Mouse (Mus musculus) embryonic stem cell, embryonic (primary cell): Measurements from ENCODE around the gene Pdgfb.

Source experiments
- CTCF ChIA-PET, 4 experiments: fragments of 300-600 bp in 2 of 4; fragments of 350-600 bp in 2 of 4; sonication (Branson Sonifier 250); formaldehyde crosslinking; loops; one replicate each; lab custom pipeline; 2022; ENCODE audit warnings: inconsistent platforms in 2 of 4; lab: Charles Lee
- POLR2A ChIA-PET, 4 experiments: fragments of 300-600 bp in 2 of 4; fragments of 350-600 bp in 2 of 4; sonication (Branson Sonifier 250); formaldehyde crosslinking; loops; one replicate each; lab custom pipeline; 2022; ENCODE audit warnings: antibody characterized with exemption in 4 of 4, inconsistent platforms in 1 of 4; lab: Charles Lee

Gene Pdgfb

GRCm38 (mm10) chr15:80014321-80015210 lies at the start of gene Pdgfb:
Gene Pdgfb, minus strand, starts transcription at chr15:80014977.
- ChIA-PET CTCF (interaction anchor here (0.5 to 1.3 kb wide), 8 partner anchors 16 to 680 kb away, joined by 3 to 6 read pairs (median 4); no protein-coding TSS in a partner anchor), POLR2A (interaction anchor here (0.6 to 8.4 kb wide), 45 partner anchors 9 to 326 kb away, joined by 3 to 49 read pairs (median 4); partner anchors contain the start of genes Cbx7 (in 3 of the 4), Atf4 (in 2 of the 4) and Tab1 (in 1 of the 4))

GRCm38 (mm10) chr15:80062821-80063220 lies 48.0 kb upstream of the Pdgfb start:
- CTCF ChIA-PET = interaction anchor here in 3 of 4 experiments (0.5 to 3.2 kb wide), 12 partner anchors 9 to 413 kb away, joined by 3 to 11 read pairs (median 3); no protein-coding TSS in a partner anchor
- POLR2A ChIA-PET = interaction anchor here in 3 of 4 experiments (0.6 to 6.6 kb wide), 25 partner anchors 9 to 314 kb away, joined by 3 to 55 read pairs (median 3); partner anchors contain the start of genes Atf4 (in 1 of the 3) and Cbx7 (in 1 of the 3)

- CTCF ChIA-PET = interaction anchor here in 3 of 4 experiments (0.5 to 3.2 kb wide), 10 partner anchors 9 to 413 kb away, joined by 3 to 11 read pairs (median 3); no protein-coding TSS in a partner anchor
- POLR2A ChIA-PET = interaction anchor here in 3 of 4 experiments (0.6 to 6.6 kb wide), 21 partner anchors 13 to 292 kb away, joined by 3 to 55 read pairs (median 3); partner anchors contain the start of gene Cbx7 (in 1 of the 3)
Observed at GRCm38 (mm10) chr15:80062339-80062738, 47.6 kb upstream of the Pdgfb start.

- ChIA-PET CTCF (interaction anchor here in 2 of 4 experiments (0.6 to 2.3 kb wide), 2 partner anchors 30 to 1157 kb away, joined by 7 to 9 read pairs; no protein-coding TSS in a partner anchor), POLR2A (interaction anchor here in 3 of 4 experiments (0.6 to 6.6 kb wide), 9 partner anchors 9 to 388 kb away, joined by 3 to 55 read pairs (median 3); no protein-coding TSS in a partner anchor)
Observed at GRCm38 (mm10) chr15:80061071-80061550, 46.3 kb upstream of the Pdgfb start.

GRCm38 (mm10) chr15:80060356-80061070 lies 45.7 kb upstream of the Pdgfb start:
- CTCF ChIA-PET = interaction anchor here in 1 of 4 experiments (0.6 kb wide), 1 partner anchor 1157 kb away, joined by 9 read pairs; no protein-coding TSS in a partner anchor

GRCm38 (mm10) chr15:80059606-80060005 lies 44.8 kb upstream of the Pdgfb start:
- CTCF ChIA-PET = interaction anchor here in 1 of 4 experiments (0.6 to 1.1 kb wide), 2 partner anchors 12 to 47 kb away, joined by 3 to 4 read pairs; no protein-coding TSS in a partner anchor

More at GRCm38 (mm10) chr15:80060356-80061070, 45.7 kb upstream of the Pdgfb start:
- POLR2A ChIA-PET = interaction anchor here in 2 of 4 experiments (0.6 to 6.6 kb wide), 6 partner anchors 8 to 389 kb away, joined by 3 to 55 read pairs (median 4); no protein-coding TSS in a partner anchor

GRCm38 (mm10) chr15:80058151-80058550 lies 43.4 kb upstream of the Pdgfb start:
- CTCF ChIA-PET = interaction anchor here in 3 of 4 experiments (0.6 to 1.3 kb wide), 8 partner anchors 8 to 335 kb away, joined by 3 to 7 read pairs (median 4); no protein-coding TSS in a partner anchor
- POLR2A ChIA-PET = interaction anchor here (0.7 to 3.4 kb wide), 17 partner anchors 8 to 197 kb away, joined by 3 to 19 read pairs (median 4); partner anchors contain the start of genes Atf4 (in 1 of the 4) and Cbx7 (in 1 of the 4)

More at GRCm38 (mm10) chr15:80059606-80060005, 44.8 kb upstream of the Pdgfb start:
- POLR2A ChIA-PET = interaction anchor here in 2 of 4 experiments (0.9 to 6.6 kb wide), 4 partner anchors 17 to 45 kb away, joined by 3 to 55 read pairs (median 4); partner anchors contain the start of gene Pdgfb (in 1 of the 2)

GRCm38 (mm10) chr15:80054034-80054710 lies 39.4 kb upstream of the Pdgfb start:
- ChIA-PET POLR2A (interaction anchor here in 3 of 4 experiments (0.9 to 2.2 kb wide), 10 partner anchors 10 to 165 kb away, joined by 3 to 8 read pairs (median 4); partner anchors contain the start of gene Cbx7 (in 1 of the 3)), CTCF (interaction anchor here in 2 of 4 experiments (0.7 to 2.0 kb wide), 5 partner anchors 12 to 108 kb away, joined by 3 to 7 read pairs (median 6); no protein-coding TSS in a partner anchor)

- POLR2A ChIA-PET = interaction anchor here in 3 of 4 experiments (0.6 to 2.2 kb wide), 18 partner anchors 11 to 250 kb away, joined by 3 to 12 read pairs (median 4); partner anchors contain the start of gene Cbx7 (in 1 of the 3)
- CTCF ChIA-PET = interaction anchor here in 3 of 4 experiments (0.7 to 2.0 kb wide), 7 partner anchors 10 to 301 kb away, joined by 3 to 7 read pairs (median 4); no protein-coding TSS in a partner anchor
Observed at GRCm38 (mm10) chr15:80053381-80054033, 38.7 kb upstream of the Pdgfb start.

GRCm38 (mm10) chr15:80051782-80052181 lies 37.0 kb upstream of the Pdgfb start:
- CTCF ChIA-PET = interaction anchor here in 2 of 4 experiments (0.7 to 2.0 kb wide), 5 partner anchors 9 to 1013 kb away, joined by 3 to 8 read pairs (median 3); no protein-coding TSS in a partner anchor
- POLR2A ChIA-PET = interaction anchor here in 2 of 4 experiments (0.6 to 1.7 kb wide), 16 partner anchors 11 to 509 kb away, joined by 3 to 5 read pairs (median 3); partner anchors contain the start of genes Cbx7 (in 1 of the 2) and Pdgfb (in 1 of the 2)

GRCm38 (mm10) chr15:80051092-80051761 lies 36.5 kb upstream of the Pdgfb start:
- ChIA-PET POLR2A (interaction anchor here in 3 of 4 experiments (0.6 to 1.7 kb wide), 24 partner anchors 11 to 803 kb away, joined by 3 to 5 read pairs (median 3); partner anchors contain the start of genes Atf4 (in 1 of the 3), Cbx7 (in 1 of the 3) and Pdgfb (in 1 of the 3)), CTCF (interaction anchor here in 3 of 4 experiments (0.6 to 2.0 kb wide), 6 partner anchors 15 to 1012 kb away, joined by 3 to 8 read pairs (median 3); partner anchors contain the start of gene Atf4 (in 1 of the 3))

GRCm38 (mm10) chr15:80050093-80050492 lies 35.3 kb upstream of the Pdgfb start:
- ChIA-PET CTCF (interaction anchor here in 2 of 4 experiments (0.6 to 2.0 kb wide), 3 partner anchors 16 to 235 kb away, joined by 3 to 8 read pairs (median 4); no protein-coding TSS in a partner anchor), POLR2A (interaction anchor here in 3 of 4 experiments (0.6 to 1.5 kb wide), 11 partner anchors 22 to 205 kb away, joined by 3 to 5 read pairs (median 4); partner anchors contain the start of gene Atf4 (in 2 of the 3))

- ChIA-PET POLR2A (interaction anchor here in 3 of 4 experiments (0.5 to 1.2 kb wide), 9 partner anchors 10 to 377 kb away, joined by 3 to 4 read pairs (median 3); partner anchors contain the start of genes Atf4 (in 1 of the 3) and Pdgfb (in 1 of the 3)), CTCF (interaction anchor here in 2 of 4 experiments (0.6 to 1.1 kb wide), 4 partner anchors 11 to 107 kb away, joined by 3 read pairs; no protein-coding TSS in a partner anchor)
Observed at GRCm38 (mm10) chr15:80047973-80048372, 33.2 kb upstream of the Pdgfb start.

- ChIA-PET CTCF (interaction anchor here in 2 of 4 experiments (0.6 to 1.1 kb wide), 2 partner anchors 12 to 16 kb away, joined by 3 read pairs; no protein-coding TSS in a partner anchor), POLR2A (no interaction called here)
Observed at GRCm38 (mm10) chr15:80047242-80047641, 32.5 kb upstream of the Pdgfb start.
